25 mouse cellular contexts compared by ENCODE assay signal in genomic region chrX:134425798-134426197, GRCm38 (mm10). TPM values are rescaled to one million over a fixed set of nuclear protein-coding genes. Genes with fewer than 3 reads are reported as not detected.
DNase-seq lines count a peak whose midpoint lies in the region; ATAC-seq and TF ChIP-seq lines count a peak whose summit lies in the region.
"Had no signal": no experiment of that assay in that cellular context is flagged by ENCODE, and none has a peak within 500 bp of the region (broad histone marks: within the 10 kb centered on the region; RNA-seq: fewer than 3 reads in every experiment).

No protein-coding gene starts in this region.

- TF ChIP-seq POLR2A in myocyte (IDR thresholded peaks at IDR 0.05; ENCODE audit: insufficient read length, low read depth), result no peak
- TF ChIP-seq POLR2A in kidney, adult 2 months (IDR thresholded peaks at IDR 0.05; ENCODE audit: low read depth, low read length), result no peak

- no peaks in the 10 kb centered on the region; the same call in 1 of the 2 replicates for H3K4me1 ChIP-seq in heart, embryonic 12.5 days (replicated peaks)
- no peaks in the 10 kb centered on the region for H3K4me1 ChIP-seq in midbrain, postnatal 0 days (ENCODE audit: insufficient read depth, low read length)
- H3K4me1 ChIP-seq in midbrain, embryonic 16.5 days (ENCODE audit: control insufficient read depth, insufficient read depth, low read length), result no peaks in the 10 kb centered on the region
- no peaks in the 10 kb centered on the region for H3K4me1 ChIP-seq in kidney, adult 2 months (ENCODE audit: control insufficient read depth, insufficient read depth, low read length)
- H3K4me1 ChIP-seq: embryonic facial prominence, embryonic 15.5 days; forebrain, embryonic 10.5 days; heart, embryonic 13.5 days had no signal

- no peak overlapping the region for H3ac ChIP-seq in myocyte (ENCODE audit: control insufficient read depth, insufficient read length)

- no peaks in the 10 kb centered on the region for H3K36me3 ChIP-seq in heart, embryonic 12.5 days
- H3K36me3 ChIP-seq in midbrain, postnatal 0 days (ENCODE audit: insufficient read depth, low read length), result no peaks in the 10 kb centered on the region
- 0 out of 2 replicates have a peak, but pooled peaks cover 2% of the 10 kb centered on the region for H3K36me3 ChIP-seq in midbrain, embryonic 16.5 days (ENCODE audit: control insufficient read depth, insufficient read depth, low read length)
- H3K36me3 ChIP-seq in myocyte (ENCODE audit: control insufficient read depth, insufficient read depth), result no peaks in the 10 kb centered on the region
- H3K36me3 ChIP-seq in kidney, adult 2 months (ENCODE audit: control insufficient read depth, insufficient read depth, low read length), result no peaks in the 10 kb centered on the region
- H3K36me3 ChIP-seq: embryonic facial prominence, embryonic 15.5 days; forebrain, embryonic 10.5 days; heart, embryonic 13.5 days; hindbrain, embryonic 10.5 days had no signal

- no peak for TF ChIP-seq CTCF in midbrain, postnatal 0 days (IDR thresholded peaks at IDR 0.05)
- no peak for TF ChIP-seq CTCF in kidney, adult 2 months (conservative IDR thresholded peaks at IDR 0.05; ENCODE audit: insufficient read depth, insufficient read length, low read depth, low read length)

- H3K4me3 ChIP-seq in heart, embryonic 12.5 days, result no peak overlapping the region
- H3K4me3 ChIP-seq in midbrain, postnatal 0 days (ENCODE audit: low read depth, low read length), result no peak overlapping the region
- no peak overlapping the region for H3K4me3 ChIP-seq in midbrain, embryonic 16.5 days (ENCODE audit: low read depth, low read length)
- H3K4me3 ChIP-seq in myocyte, result no peak overlapping the region
- H3K4me3 ChIP-seq in kidney, adult 2 months (ENCODE audit: insufficient read depth, low read depth, low read length), result no peak overlapping the region
- H3K4me3 ChIP-seq: embryonic facial prominence, embryonic 15.5 days; forebrain, embryonic 10.5 days; heart, embryonic 13.5 days; hindbrain, embryonic 10.5 days had no signal

- no peak overlapping the region for H3K9ac ChIP-seq in heart, embryonic 12.5 days
- no peak overlapping the region for H3K9ac ChIP-seq in midbrain, postnatal 0 days (replicated peaks; ENCODE audit: low read length, poor library complexity, severe bottlenecking)
- H3K9ac ChIP-seq in midbrain, embryonic 16.5 days (ENCODE audit: low read depth, low read length), result no peak overlapping the region
- H3K9ac ChIP-seq: embryonic facial prominence, embryonic 15.5 days; heart, embryonic 13.5 days had no signal

- ATAC-seq in heart, embryonic 12.5 days (ENCODE audit: insufficient number of reproducible peaks, low FRiP score), result no peak
- ATAC-seq in midbrain, postnatal 0 days (ENCODE audit: low FRiP score), result no peak
- no peak for ATAC-seq in midbrain, embryonic 16.5 days
- ATAC-seq: inflammation-experienced regulatory T-cells, adult 6 months had no signal

- H3K79me2 ChIP-seq in myocyte (ENCODE audit: control insufficient read depth, insufficient read depth), result no peaks in the 10 kb centered on the region

- no peak overlapping the region for H3K4me2 ChIP-seq in heart, embryonic 12.5 days
- H3K4me2 ChIP-seq in midbrain, postnatal 0 days (ENCODE audit: low read depth, low read length, poor library complexity, severe bottlenecking), result no peak overlapping the region
- H3K4me2 ChIP-seq in midbrain, embryonic 16.5 days (ENCODE audit: low read length), result no peak overlapping the region
- peak overlapping the region; percentile 50 for H3K4me2 ChIP-seq in myocyte (ENCODE audit: low read depth)
- H3K4me2 ChIP-seq: embryonic facial prominence, embryonic 15.5 days; heart, embryonic 13.5 days had no signal

- no peaks in the 10 kb centered on the region; the same call in 1 of the 2 replicates for H3K9me3 ChIP-seq in heart, embryonic 12.5 days (replicated peaks)
- H3K9me3 ChIP-seq in midbrain, postnatal 0 days (ENCODE audit: low read length), result no peaks in the 10 kb centered on the region
- no peaks in the 10 kb centered on the region for H3K9me3 ChIP-seq in midbrain, embryonic 16.5 days (replicated peaks; ENCODE audit: control insufficient read depth, low read length, poor library complexity, severe bottlenecking)
- H3K9me3 ChIP-seq: embryonic facial prominence, embryonic 15.5 days; forebrain, embryonic 10.5 days; heart, embryonic 13.5 days; hindbrain, embryonic 10.5 days had no signal

- intact Hi-C loops in heart, postnatal 10 days (cut with DNase I), result no loop called here

- H3K27ac ChIP-seq in heart, embryonic 12.5 days (ENCODE audit: poor library complexity, severe bottlenecking), result no peak overlapping the region
- H3K27ac ChIP-seq in midbrain, postnatal 0 days (ENCODE audit: low read depth, low read length), result no peak overlapping the region
- no peak overlapping the region for H3K27ac ChIP-seq in midbrain, embryonic 16.5 days (ENCODE audit: low read length)
- no peak overlapping the region for H3K27ac ChIP-seq in kidney, adult 2 months (ENCODE audit: insufficient read depth, low read depth, low read length)
- H3K27ac ChIP-seq: embryonic facial prominence, embryonic 15.5 days; forebrain, embryonic 10.5 days; heart, embryonic 13.5 days; hindbrain, embryonic 10.5 days had no signal

- WGBS in heart, embryonic 12.5 days, result 67% methylated on average over 10 of the region's 10 CpGs
- 75% methylated on average over 10 of the region's 10 CpGs for WGBS in midbrain, postnatal 0 days
- 78% methylated on average over 10 of the region's 10 CpGs for WGBS in midbrain, embryonic 16.5 days
- WGBS in kidney, adult 2 months, result 82% methylated on average over 10 of the region's 10 CpGs

- no peaks in the 10 kb centered on the region for H3K27me3 ChIP-seq in heart, embryonic 12.5 days (replicated peaks)
- no peaks in the 10 kb centered on the region for H3K27me3 ChIP-seq in midbrain, postnatal 0 days (ENCODE audit: insufficient read depth, low read length)
- H3K27me3 ChIP-seq in midbrain, embryonic 16.5 days (ENCODE audit: control insufficient read depth, insufficient read depth, low read depth, low read length), result no peaks in the 10 kb centered on the region
- no peaks in the 10 kb centered on the region for H3K27me3 ChIP-seq in myocyte (ENCODE audit: control insufficient read depth, insufficient read depth, insufficient read length)
- no peaks in the 10 kb centered on the region for H3K27me3 ChIP-seq in kidney, adult 2 months (replicated peaks; ENCODE audit: control insufficient read depth, insufficient read depth, low read length)
- H3K27me3 ChIP-seq: embryonic facial prominence, embryonic 15.5 days; heart, embryonic 13.5 days had no signal

- DNase-seq in cerebellum, postnatal 10 days, result peak; percentile 27 to 36
- DNase-seq in cerebellum, adult 18-20 months, result no peak
- peak; percentile 6 to 23 for DNase-seq in heart, postnatal 10 days
- peak; percentile 23 for DNase-seq in midbrain, postnatal 0 days (ENCODE audit: low spot score)
- DNase-seq in kidney, adult 2 months, result no peak
- DNase-seq: kidney, adult 9 months; lung, postnatal 36 days; right cerebral cortex, postnatal 4 days; thymus, adult 18-20 months had no signal

TF ChIP-seq in myocyte, 11 proteins besides CTCF, POLR2A, EP300 and RAD21:
- TF ChIP-seq TCF3 (IDR thresholded peaks at IDR 0.05; ENCODE audit: insufficient read length, low read depth) (no peak), TCF12 (IDR thresholded peaks at IDR 0.05; ENCODE audit: insufficient read depth, poor library complexity, severe bottlenecking) (peak; percentile 58), E2F4 (IDR thresholded peaks at IDR 0.05; ENCODE audit: insufficient read depth) (no peak), CEBPB (IDR thresholded peaks at IDR 0.05; ENCODE audit: insufficient read depth, poor library complexity, severe bottlenecking) (no peak), REST (IDR thresholded peaks at IDR 0.05; ENCODE audit: insufficient read depth, insufficient read length) (no peak), MYOD1 (IDR thresholded peaks at IDR 0.05; ENCODE audit: control insufficient read depth in 1 of 3, insufficient read length in 2 of 3, low read depth in 2 of 3) (peak; percentile 18 to 87 (median 84)), MYOG (IDR thresholded peaks at IDR 0.05; ENCODE audit: control insufficient read depth in 1 of 3, insufficient read depth in 1 of 3, insufficient read length in 2 of 3, low read depth in 2 of 3) (peak; percentile 61 to 93 (median 77)), POLR2AphosphoS2 (IDR thresholded peaks at IDR 0.05; ENCODE audit: insufficient read length, low read depth) (no peak), SRF (IDR thresholded peaks at IDR 0.05; ENCODE audit: control insufficient read depth, insufficient read length, low read depth) (no peak)

RNA-seq across cellular contexts. Expression of gene Drp2, which starts 21.4 kb away (rescaled TPM):
- under 1 TPM; 0.37 to 0.67 TPM for total RNA-seq in heart, postnatal 10 days (2021)
- 0.87 and 0.95 TPM in 2 replicates for polyA plus RNA-seq in heart, embryonic 12.5 days (2016; fragmentation: Nextera tagmentation; extraction: Ambion mirVana)
- total RNA-seq in midbrain, postnatal 0 days (2014; rRNA removed), result 37.2 and 38.3 TPM in 2 replicates
- 8.3 and 9.5 TPM in 2 replicates for polyA plus RNA-seq in midbrain, postnatal 0 days (2015; fragmentation: Nextera tagmentation; extraction: Ambion mirVana)
- 22.4 and 24.1 TPM in 2 replicates for polyA plus RNA-seq in midbrain, embryonic 16.5 days (2015; fragmentation: Nextera tagmentation; extraction: Ambion mirVana)
- 8.0 TPM for polyA plus RNA-seq in myocyte (2012; fragmentation: generic; extraction: Trizol)
- 0.09 and 0.19 TPM in 2 replicates for polyA plus RNA-seq in kidney, adult 2 months (2012; rRNA removed)
- total RNA-seq: monocyte, adult 5-6 weeks had no signal

RNA-seq across cellular contexts. Expression of gene Taf7l, which starts 50.5 kb away (rescaled TPM):
- total RNA-seq in heart, postnatal 10 days (2021), result not detected
- polyA plus RNA-seq in heart, embryonic 12.5 days (2016; fragmentation: Nextera tagmentation; extraction: Ambion mirVana), result not detected in 2 replicates
- not detected in 2 replicates for total RNA-seq in midbrain, postnatal 0 days (2014; rRNA removed)
- 0.09 and 0.23 TPM in 2 replicates for polyA plus RNA-seq in midbrain, postnatal 0 days (2015; fragmentation: Nextera tagmentation; extraction: Ambion mirVana)
- 0.57 TPM in 1 of 2 replicates, not detected in the other for polyA plus RNA-seq in midbrain, embryonic 16.5 days (2015; fragmentation: Nextera tagmentation; extraction: Ambion mirVana)
- polyA plus RNA-seq in myocyte (2012; fragmentation: generic; extraction: Trizol), result 0.41 TPM
- polyA plus RNA-seq in kidney, adult 2 months (2012; rRNA removed), result 0.05 TPM in 1 of 2 replicates, not detected in the other
- total RNA-seq: adrenal gland, adult 18-20 months; left cerebral cortex, postnatal 10 days; MEL; monocyte, adult 5-6 weeks had no signal
- polyA plus RNA-seq: cortical plate, adult 2 months; forebrain, embryonic 10.5 days; heart, embryonic 13.5 days; hindbrain, embryonic 10.5 days; inflammation-experienced regulatory T-cells, adult 6 months; large intestine, adult 2 months; liver, embryonic 16.5 days; urinary bladder, adult 2 months had no signal

Comparison
In these comparisons a context has a peak if more than half of its experiments do, and no peak if none do; other contexts are left out.
1. DNase-seq: peak in cerebellum, postnatal 10 days (2 of 2), heart, postnatal 10 days (2 of 2) and midbrain, postnatal 0 days (single experiment); none in cerebellum, adult 18-20 months (0 of 2) and kidney, adult 2 months (single experiment).